Mouse (Mus musculus) hematopoietic stem cell, adult 5-6 weeks (primary cell): Measurements from ENCODE around the gene Pcid2. TPM values are rescaled to one million over a fixed set of nuclear protein-coding genes. Genes with fewer than 3 reads are reported as not detected.
"Not testable (repeated sequence)": the region's sequence is repeated elsewhere in the genome, so short reads cannot be mapped to it uniquely, and the experiment has no call there.

ENCODE experiments used
- ATAC-seq, 2 experiments: fragments of 125-278 bp in 1 of 2; replicated peaks in 1 of 2; 2 replicates each; pipeline ENCODE4 v1.8.0; 2016 to 2017; ENCODE audit warnings: inconsistent platforms in 2 of 2, mild to moderate bottlenecking in 2 of 2, moderate number of reproducible peaks in 2 of 2, low read depth in 1 of 2, moderate TSS enrichment in 1 of 2; ENCODE audit not compliant: low FRiP score in 2 of 2, poor library complexity in 2 of 2, severe bottlenecking in 2 of 2, insufficient read depth in 1 of 2, low TSS enrichment in 1 of 2
- total RNA-seq: library from RNA; stranded (forward); fragments of 172-1452, 232-1000 nt; gene quantifications from 2 replicates; pipeline ENCODE4 v1.2.3, GENCODE M21; 2017

Gene Pcid2
- total RNA-seq, 1 experiment from 2014 or later = 36.3 TPM

DNA sequence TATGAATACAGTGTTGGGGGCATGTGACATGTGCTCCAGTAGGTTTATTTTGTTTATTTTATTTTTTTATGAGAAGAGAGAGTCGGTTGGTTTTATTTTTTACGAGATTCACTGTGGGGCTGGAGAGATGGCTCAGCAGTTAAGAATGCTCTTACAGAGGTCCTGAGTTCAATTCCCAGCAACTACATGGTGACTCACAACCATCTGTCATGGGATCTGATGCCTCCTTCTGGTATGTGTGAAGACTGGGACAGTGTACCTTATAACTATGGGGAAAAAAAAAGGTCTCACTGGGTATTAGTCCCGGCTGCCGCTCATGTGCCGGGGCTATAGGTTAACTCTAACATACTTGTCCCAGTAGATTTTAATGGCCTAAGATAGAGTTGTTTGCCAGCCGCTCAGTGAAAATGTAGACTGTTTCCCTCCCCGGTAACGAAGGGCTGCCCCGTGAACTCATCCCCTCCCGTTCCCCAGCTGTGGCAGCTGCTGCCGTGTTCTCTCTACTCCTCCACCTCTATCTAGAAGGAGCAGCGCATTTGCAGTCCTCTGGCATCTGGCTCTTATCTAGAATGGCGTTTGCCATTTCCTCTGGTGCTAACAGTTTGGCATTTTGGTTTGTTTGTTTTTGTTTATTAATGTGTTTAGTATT is 2.9 kb upstream of the Pcid2 start:
- no peak for ATAC-seq

DNA sequence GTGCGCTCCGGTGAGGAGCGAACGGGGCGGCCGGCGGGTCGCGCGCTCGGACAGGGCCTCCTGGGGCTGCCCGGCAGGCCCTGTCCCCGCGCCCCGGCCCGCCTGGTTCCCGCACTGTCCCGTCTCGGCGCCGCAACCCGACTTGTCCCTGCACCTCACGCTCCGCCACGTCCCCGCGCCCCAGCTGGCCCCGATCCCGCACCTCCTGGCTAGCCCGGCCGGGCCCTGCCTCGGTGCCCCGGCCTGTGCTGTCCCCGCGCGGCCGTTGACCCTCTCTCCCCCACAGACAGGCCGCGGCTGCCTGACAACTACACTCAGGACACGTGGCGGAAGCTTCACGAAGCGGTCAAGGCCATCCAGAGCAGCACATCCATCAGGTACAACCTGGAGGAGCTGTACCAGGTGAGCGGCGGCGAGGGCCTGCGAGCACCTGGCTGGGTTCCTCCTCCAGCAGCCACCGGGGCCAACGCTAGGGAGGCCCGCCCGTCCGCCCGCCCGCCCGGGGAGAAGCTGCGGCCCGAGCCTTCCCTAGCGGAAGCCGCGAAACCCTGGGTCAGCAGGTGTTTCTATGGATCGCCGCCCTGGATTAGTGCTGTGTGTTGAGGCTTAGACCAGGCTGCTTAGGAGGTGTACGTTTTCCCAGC is 771 bp upstream of the Pcid2 start:
- ATAC-seq = no peak

DNA sequence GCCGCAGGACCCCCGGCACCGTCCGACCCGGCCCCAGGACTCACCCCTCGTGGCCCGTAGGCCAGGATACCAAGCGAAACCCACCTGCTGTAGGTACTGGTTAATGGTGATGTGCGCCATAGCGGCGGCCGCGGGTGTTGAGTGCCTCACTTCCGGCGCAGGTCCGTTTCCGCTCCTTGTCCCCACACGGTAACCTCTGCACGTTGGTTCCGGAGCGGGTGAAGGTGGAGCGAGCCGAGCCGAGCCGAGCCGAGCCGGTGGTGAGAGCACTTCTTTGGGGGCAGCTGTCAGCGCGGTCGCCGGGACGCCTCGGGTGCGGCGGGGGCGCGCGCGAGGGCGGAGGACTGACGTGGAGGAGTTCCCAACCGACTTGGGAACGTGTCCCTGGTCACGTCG is 570 bp downstream of the Pcid2 start:
- peak; percentile 65 to 73 for ATAC-seq

DNA sequence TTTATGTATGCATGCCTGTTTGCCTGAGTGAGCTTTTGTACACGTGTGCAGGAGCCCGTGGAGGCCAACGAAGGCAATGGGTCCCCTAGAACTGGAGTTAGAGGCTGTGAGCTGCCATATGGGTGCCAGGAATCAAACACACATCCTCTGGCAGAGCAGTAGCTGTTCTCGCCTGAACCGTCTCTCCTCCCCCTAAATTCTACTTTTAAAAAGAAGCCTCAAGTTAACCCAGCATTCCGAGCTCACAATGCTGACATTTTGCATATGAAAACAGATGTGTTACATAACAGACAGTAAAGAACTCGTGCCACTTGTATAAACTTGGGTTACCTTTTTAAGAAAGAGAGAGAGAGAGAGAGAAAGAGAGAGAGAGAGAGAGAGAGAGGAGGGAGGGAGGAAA is 27.7 kb downstream of the Pcid2 start:
- ATAC-seq = no peak

DNA sequence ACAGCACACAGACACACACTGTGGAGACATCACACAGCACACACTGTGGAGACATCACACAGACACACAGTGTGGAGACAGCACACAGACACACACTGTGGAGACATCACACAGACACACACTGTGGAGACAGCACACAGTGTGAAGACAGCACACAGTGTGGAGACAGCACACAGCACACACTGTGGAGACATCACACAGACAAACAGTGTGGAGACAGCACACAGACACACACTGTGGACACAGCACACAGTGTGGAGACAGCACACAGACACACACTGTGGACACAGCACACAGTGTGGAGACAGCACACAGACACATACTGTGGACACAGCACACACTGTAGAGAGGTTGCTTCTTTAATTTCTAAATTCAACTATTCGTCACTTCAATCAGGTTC is 29.7 kb downstream of the Pcid2 start:
- not testable (repeated sequence) for ATAC-seq

DNA sequence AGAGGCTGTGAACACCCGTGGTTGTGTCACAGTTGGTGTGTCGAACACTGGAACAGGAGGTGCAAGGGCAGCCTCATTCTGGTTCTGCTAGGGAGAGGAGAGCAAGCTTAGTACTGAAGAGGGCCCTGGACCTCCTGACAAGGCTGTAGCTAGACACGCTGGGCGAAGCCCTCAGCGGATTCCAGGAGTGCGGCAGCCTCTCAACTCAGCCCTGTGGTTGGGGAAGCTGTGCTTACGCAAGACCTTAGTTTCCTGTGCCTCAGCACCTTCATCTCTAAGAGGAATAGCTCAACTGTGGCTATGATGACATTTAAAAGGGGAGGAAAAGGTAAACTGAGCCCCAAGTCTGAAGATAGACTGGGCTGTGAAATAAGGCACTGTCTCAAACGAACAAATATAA is 30.2 kb downstream of the Pcid2 start:
- peak; percentile 27 to 72; a peak in 1 of 4 replicates for ATAC-seq

DNA sequence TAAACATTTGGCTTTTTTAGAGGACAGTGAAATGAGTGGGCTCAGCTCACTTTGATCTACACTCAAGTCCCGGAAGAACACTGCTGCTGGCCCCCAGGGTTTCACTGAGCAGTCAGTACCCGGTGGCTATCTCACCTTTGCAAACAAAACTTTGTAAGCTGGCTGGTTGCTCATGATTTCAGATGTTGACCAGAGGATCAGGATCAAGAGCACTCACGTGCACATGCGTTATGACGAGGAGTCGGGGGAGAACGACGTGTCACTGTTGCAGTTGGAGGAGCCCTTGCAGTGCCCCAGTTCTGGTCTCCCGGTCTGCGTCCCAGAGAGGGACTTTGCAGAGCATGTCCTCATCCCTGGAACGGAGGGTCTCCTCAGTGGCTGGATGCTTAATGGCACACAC is 32.0 kb downstream of the Pcid2 start:
- no peak for ATAC-seq

DNA sequence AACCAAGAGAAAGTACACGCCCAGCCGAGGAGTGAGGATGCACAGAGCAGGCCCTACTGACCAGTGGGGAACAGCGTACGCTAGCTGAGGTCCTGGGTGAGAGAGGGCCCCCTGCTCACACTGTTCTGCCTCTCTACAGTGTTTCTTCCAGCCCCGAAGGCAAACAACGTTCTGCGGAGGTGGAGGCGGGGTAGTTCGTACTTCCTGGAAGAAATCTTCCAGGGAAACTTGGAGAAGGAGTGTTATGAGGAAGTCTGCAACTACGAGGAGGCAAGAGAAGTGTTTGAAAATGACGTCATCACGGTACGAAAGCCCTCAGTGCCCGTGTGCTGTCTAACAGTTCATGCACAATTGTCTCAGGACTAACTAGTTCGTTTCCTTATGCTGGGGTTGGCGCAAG is 42.1 kb downstream of the Pcid2 start:
- no peak for ATAC-seq

DNA sequence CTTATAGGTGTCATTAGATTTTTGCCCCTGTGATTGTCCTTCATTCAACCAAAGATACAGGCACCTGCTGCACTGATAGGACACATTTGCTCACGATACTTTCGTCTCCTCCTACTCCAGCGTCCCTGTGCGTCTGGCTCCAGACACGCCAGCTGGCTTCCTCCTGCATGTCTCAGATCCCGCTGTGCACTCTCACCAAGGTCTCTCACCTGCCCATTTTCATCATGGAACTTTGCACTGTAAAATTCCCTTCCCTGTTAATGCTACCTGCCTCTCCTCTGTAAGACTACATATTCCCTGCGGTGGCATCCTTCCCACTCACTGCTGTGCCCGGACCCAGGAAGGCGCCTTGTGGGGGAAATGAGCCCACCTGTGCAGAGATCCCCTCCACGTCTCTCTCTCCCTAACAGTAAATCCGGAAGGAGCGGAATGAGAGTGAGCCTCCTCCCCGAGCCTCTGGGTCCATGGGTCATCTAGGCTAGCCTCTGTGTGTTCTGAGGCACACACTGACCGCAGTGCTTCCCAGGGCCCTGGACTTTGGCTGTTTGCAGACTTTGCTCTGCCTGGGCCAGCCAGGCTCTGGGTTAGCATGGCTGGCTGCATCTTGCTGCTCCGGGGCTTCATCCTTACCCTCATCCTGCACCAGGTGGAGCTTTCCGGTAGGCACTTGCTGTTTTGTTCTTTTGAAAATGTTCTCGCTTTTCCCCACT is 44.7 kb downstream of the Pcid2 start, which contains the start of gene Proz:
TSS of gene Proz (plus strand) at position 474 of the 710 bp plus-strand sequence.
- no peak for ATAC-seq

DNA sequence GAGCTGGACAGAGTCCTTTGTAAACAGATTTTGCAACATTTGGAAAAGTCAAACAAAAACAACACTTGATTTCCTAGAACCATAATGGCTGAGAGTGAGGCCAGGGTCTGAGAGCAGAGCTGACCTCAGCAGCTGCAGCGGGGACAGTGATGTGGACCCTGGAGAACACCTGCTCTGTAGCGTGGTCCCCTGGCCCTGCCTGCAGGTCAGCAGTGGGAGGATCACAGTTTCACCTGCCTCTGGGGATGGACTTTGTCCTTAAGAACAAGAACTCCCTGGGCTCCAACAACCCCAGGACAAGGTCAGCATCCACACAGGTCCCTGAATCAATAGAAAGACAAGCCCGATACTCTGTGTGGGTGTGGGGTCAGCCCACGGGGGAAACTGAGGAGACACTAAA is 47.9 kb downstream of the Pcid2 start:
- ATAC-seq = no peak

DNA sequence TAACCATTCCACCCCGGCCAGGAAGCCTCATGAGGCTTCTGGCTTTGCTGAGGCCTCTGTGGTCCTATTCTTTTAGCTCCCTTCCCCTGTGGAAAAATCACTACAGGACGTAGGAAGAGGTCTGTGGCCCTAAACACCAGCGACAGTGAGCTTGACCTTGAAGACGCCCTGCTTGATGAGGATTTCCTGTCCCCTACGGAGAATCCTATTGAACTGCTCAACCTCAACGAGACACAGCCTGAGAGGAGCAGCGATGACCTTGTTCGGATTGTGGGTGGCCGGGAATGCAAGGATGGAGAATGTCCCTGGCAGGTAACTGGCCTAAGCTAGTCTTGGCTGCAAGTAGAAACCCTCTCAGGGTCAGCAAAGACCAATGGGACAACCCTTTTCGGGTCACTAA is 54.7 kb downstream of the Pcid2 start:
- ATAC-seq = no peak

DNA sequence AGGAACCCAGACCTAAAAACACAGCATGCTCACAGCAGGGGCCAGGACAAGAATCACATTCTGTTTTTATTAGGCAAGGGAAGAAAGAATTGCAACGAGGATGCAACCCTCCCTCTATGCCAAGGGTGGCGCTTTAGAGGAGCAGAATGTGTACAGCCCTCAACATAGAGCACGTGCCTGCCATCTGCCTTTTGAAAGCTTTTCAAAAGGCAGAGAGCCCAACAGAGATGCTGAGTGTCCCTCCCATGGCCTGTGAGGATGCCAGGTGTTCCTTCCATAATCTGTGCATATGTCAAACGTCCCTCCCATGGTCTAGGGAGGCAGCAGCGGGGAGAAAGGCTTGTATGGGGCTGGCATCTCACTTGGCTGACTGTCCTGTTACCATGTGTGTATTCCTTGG is 57.6 kb downstream of the Pcid2 start:
- no peak for ATAC-seq

DNA sequence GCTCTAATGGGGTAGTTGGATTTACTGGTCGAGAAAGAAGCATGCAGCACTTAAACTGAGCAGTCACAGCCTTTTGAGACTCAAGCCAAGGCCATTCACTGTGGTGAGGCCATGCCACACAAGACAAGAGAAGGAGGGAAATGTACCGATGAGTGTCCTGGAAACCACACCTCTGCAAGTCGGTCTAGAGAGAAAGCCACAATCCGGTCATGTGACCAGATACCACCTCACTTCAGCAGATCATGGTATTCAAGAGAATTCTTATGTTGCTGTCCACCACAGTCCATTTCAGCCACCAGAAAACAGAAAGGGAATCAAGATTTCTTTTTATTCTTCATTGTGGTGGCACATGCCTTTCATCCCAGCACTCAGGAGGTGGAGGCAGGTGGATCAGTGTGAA is 63.8 kb downstream of the Pcid2 start:
- ATAC-seq = no peak

DNA sequence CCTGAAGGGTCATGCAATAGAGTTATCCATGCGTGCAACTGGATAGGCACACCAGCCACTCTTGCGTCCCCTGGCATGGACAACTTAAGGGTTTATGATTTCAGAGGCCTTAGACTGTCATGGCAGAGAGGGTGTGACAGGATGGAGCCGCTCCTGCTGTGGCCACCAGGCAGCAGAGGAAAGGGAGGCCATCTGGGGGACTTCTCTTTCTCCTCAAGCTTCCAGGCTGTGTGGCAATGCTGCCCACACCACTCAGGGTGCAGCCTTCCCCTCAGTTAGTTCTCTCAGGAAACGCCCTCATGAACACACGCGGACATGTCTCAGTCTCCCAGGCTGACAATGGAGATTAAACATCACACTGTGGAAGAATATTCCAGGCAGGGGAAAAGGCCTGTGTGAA is 66.2 kb downstream of the Pcid2 start:
- peak; percentile 35 to 59; a peak in 2 of 4 replicates for ATAC-seq

DNA sequence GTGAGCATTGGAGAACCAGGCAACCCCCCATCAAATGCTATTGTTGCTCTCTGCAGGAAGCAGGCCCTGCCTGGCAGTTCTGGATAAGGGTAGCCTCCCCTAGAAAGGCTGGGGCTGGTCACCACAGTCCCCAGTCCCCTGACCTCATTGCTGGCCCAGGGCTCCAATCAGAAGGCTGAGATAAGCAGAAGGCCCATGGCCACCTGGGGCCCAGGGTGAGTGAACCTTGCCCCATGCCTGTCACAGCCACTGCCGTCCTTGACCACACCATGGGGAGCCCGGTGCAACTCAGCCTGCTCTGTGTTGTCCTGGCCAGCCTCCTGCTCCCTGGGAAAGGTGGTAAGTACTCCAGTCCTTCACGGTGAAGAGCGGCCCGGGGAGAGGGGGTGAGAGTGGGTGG is 67.7 kb downstream of the Pcid2 start:
- ATAC-seq = no peak

DNA sequence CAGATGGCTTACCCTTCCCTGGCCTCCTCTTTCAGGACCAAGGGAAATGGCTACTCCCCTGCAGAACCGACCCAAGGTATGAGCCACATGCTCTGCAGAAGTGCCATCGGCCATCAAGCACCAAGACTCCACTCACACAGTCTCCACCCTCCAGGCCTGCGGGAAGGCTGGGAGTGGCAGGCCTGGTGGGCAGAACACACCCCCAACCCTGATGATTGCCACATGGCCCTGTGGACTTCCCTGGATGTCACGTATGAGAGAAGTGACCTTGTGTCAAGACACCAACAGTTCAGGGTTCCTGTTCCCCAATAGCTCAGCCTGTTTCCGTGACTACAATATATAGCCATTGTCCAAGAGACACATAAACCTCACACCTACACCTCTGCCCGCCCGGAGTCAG is 68.2 kb downstream of the Pcid2 start, which contains the start of gene F10:
TSS of gene F10 (plus strand) at position 294 of the 400 bp plus-strand sequence.
- peak; percentile 22 to 27; a peak in 1 of 4 replicates for ATAC-seq

DNA sequence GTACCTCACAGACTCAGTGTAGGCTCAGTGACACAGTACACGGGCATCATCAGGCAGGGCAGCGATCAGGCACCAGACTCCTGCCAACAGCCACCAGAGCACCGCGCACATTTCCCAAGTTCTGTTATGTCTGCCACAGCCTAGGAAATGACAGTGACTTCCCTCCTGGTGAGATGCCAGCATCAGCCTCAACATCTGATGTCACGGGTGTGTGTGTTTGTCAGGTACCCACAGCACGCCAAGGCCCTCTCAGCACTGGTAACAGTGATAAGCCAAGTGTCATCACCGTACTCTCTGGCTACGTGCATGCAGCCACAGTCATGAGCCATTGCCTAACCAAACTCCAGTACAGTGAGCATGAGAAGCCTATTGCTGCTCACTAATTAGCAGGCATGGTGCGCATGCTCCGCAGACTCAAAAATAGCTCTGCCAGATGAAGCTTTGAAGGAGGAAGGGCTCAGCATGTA is 68.9 kb downstream of the Pcid2 start:
- ATAC-seq = peak; percentile 22 to 49; a peak in 2 of 4 replicates

DNA sequence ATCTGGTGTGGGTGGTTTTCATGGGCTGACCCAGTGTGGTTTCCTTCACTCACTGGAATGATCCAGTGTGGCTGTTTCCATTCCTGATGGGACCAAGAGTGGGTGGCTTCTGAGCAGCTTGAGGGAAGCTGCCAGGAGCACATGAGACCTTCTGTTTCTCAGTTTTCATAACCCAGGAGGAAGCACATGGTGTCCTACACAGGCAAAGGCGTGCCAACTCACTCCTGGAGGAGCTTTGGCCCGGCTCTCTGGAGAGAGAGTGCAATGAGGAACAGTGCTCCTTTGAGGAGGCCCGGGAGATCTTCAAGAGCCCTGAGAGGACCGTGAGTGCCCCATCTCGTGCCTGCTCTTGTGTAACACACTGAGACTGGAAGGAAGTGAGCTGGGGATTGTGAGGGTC is 76.8 kb downstream of the Pcid2 start:
- ATAC-seq = peak in 1 of 2 experiments; percentile 15; a peak in 1 of 4 replicates
